Mouse (Mus musculus): ENCODE data around the gene Tns1.

Tns1 gene

GRCm38 (mm10) chr1:74059552-74059951 is 64.7 kb downstream of the Tns1 start:
- DNase-seq (ENCODE audit: low read depth, low spot score): no peak

GRCm38 (mm10) chr1:74058771-74059170 is 65.5 kb downstream of the Tns1 start:
- DNase-seq (ENCODE audit: low read depth, low spot score): no peak

DNA sequence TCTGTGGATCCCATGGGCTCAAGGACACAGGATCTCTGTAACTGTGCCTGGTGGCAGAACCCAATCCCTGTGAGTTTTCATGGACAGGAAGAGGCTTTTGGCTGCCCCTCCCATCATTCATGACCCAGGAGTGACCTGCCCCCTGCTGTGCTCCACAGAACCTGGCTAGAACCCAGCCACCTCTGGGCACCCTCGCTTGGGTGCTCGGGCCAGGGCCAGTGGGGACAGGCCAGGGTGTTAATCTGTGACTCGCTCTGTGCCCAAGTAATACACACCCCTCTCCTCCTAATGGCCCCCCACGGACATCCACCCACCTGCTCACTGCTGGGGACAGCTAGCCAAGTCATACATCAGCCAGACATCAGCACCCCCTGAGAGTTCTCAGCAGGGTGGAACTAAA is 65.9 kb downstream of the Tns1 start:
- DNase-seq (ENCODE audit: low read depth, low spot score): no peak

DNA sequence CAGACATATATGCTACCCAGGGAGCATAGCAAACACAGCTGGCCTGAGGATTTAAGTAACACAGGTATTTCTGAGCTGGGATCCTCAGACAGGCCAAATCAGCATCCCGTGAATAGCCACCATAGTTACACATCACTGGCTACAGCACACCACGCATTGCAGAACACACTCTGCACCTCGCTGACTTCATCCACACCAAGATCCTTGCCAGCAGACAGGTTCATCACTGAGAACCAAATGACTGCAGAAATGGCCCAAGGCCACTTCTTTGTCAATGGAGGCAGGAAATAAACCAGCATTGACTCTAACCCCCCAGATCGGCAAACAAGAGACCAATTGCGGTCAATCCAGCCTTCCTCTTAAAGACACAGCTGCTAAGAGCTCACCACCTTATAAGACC is 66.7 kb downstream of the Tns1 start:
- no peak for DNase-seq (ENCODE audit: low read depth, low spot score)

GRCm38 (mm10) chr1:74055552-74055951 is 68.7 kb downstream of the Tns1 start:
- DNase-seq (ENCODE audit: low read depth, low spot score): no peak

GRCm38 (mm10) chr1:74054471-74054870 is 69.8 kb downstream of the Tns1 start:
- DNase-seq (ENCODE audit: low read depth, low spot score): no peak

- DNase-seq (ENCODE audit: low read depth, low spot score): no peak
These were observed 70.2 kb downstream of the Tns1 start for GRCm38 (mm10) chr1:74054007-74054406.

- no peak for DNase-seq (ENCODE audit: low read depth, low spot score)
These were observed 71.2 kb downstream of the Tns1 start for GRCm38 (mm10) chr1:74053068-74053467.

DNA sequence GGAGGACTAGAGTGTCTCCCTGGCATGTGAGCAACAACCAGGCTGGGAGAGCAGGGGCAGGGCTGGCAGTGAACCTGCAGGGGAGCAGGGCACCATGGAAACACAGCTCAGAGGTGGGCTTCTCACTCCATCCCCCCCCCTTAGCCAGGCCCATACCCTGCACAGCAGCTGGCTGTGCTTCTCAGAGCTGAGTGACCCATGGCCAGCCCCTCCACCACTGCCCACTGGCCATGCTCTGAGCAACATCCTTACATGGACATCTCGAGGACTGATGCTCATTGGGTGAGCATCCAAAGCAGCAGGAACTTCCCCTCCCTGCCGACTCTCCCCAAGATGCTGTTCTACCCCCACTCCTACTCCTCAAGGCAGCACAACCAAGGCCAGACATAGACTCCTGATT is 72.9 kb downstream of the Tns1 start:
- no peak for DNase-seq (ENCODE audit: low read depth, low spot score)

GRCm38 (mm10) chr1:74049430-74049829 is 74.8 kb downstream of the Tns1 start:
- DNase-seq (ENCODE audit: low read depth, low spot score): no peak

DNA sequence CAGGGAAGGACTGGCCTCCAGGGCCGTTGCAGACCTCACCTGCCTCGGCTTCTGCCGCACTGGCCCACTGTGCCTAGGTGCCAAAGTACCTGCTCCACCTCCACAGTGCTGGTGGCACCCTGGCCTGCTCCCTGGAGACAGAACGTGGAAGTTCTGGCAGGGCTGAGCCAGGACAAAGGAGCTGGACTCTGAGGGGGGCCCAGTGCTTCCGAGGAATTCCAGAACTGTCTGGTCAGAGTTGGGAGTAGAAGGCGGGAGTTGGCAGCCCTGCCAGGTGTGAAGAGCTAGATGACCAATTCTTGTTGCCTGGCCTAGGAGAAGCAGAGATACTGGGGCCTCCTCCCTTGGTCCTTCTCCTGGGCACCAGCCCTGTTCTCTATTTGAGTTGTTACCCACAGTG is 76.5 kb downstream of the Tns1 start:
- no peak for DNase-seq (ENCODE audit: low read depth, low spot score)

DNA sequence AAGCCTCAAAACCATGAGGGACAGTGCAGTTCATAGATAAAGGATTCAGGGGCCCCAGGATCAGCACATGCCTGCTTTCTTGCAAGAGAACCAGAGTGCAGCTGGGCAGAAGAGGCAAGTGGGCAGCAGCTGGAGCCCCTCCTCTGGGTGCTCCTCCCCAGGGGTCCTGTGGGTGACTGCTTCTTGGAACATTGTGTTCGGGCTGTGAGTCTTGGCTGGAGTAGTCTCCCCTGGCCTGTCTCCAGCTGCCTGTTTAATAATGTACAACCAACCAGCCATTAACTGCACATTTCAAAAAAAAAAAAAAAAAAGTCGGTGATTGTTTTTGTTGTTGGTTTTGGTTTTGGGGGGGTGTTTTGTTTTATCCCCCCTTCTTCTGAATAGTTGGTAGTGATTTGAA is 76.9 kb downstream of the Tns1 start:
- no peak for DNase-seq (ENCODE audit: low read depth, low spot score)

DNA sequence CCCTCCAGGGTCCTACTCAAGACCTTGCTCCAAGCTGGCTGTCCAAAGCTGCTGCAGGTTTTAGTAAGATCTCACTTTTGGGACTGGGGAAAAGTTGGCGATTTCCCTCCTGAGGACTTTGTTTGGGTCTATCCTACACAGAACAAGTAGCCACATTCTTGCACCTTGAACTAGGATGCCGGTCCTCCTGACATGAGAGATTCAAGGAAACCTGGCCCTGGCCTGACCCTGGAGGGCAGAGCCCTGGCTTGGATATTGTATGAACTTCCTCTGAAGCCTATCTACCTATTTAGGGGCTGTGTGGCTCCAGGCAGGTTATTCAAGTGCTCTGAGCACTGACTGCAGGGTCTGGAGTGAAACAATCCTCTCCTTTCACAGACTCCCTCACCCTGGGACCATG is 79.2 kb downstream of the Tns1 start:
- DNase-seq (ENCODE audit: low read depth, low spot score): no peak

DNA sequence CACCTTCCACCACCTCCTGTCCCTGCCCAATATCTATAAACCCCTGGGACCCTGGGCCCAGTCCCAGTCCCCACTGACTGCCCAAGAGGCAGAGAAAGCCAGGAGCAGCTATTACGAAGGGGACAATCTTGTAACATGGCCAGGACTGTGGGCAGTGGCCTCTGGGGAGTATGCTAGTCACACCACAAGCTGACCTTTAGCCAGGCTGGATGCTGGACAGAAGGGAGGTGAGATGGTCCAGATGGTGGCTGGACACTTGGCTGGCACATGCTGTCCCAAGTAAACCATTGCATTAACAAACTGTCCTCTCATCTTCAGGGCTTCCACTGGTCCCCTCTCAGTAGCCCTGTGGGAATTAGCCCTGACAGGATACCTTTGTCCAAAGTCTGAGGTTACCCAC is 79.8 kb downstream of the Tns1 start:
- DNase-seq (ENCODE audit: low read depth, low spot score): no peak

- DNase-seq (ENCODE audit: low read depth, low spot score): no peak
These were observed 80.6 kb downstream of the Tns1 start for GRCm38 (mm10) chr1:74043584-74044105.

GRCm38 (mm10) chr1:74042711-74043467 is 81.4 kb downstream of the Tns1 start:
- DNase-seq (ENCODE audit: low read depth, low spot score): no peak

DNA sequence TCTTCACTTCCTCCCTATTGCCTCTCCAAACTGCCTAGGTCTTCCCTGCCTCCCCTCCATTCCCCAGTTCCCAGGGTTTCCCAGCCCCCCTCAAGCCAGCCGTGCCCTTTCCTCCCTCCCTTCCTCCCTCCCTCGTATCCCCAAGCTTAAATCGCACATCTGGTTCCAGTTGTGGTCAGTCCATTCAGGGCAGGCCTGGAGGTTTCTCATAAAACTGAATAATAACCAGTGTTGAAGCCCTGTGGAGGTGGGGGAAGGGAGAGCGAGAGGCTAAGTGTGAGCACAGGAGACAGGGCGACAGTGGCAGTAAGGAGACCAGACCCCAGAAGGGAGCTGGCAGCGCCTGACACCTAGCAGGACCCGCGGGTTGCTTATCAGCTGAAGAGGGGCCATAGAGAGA is 82.6 kb downstream of the Tns1 start:
- no peak for DNase-seq (ENCODE audit: low read depth, low spot score)

- no peak for DNase-seq (ENCODE audit: low read depth, low spot score)
These were observed 83.1 kb downstream of the Tns1 start for GRCm38 (mm10) chr1:74041178-74041577.

- no peak for DNase-seq (ENCODE audit: low read depth, low spot score)
These were observed 87.5 kb downstream of the Tns1 start for GRCm38 (mm10) chr1:74036560-74037390.

DNA sequence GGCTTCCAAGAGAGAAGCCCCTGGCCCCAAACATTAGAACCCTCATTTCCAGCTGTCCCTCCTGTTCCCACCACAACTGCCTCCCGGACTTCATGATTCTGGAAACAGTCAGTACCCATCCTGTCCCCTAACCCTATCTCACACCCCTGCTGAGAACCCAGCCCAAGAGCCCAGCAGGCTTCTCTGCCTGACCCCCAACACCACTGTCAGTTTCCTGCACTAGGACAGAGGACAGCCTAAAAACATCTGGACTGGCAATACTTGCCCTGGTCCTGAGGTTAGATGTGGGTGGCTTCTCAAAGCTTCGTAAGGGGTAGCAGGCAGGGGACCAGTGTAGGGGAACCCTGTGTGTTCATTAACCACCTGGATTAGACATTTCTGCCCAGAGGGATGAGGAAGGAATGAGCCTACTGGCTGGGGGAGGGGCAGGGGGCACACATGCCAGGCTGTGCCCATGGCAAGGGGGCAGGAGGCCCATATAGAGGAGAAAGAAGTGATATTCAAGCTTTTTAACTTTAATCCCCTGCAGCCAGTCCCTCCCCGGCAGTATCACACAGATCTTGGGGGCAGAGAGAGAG is 88.2 kb downstream of the Tns1 start:
- no peak for DNase-seq (ENCODE audit: low read depth, low spot score)

DNA sequence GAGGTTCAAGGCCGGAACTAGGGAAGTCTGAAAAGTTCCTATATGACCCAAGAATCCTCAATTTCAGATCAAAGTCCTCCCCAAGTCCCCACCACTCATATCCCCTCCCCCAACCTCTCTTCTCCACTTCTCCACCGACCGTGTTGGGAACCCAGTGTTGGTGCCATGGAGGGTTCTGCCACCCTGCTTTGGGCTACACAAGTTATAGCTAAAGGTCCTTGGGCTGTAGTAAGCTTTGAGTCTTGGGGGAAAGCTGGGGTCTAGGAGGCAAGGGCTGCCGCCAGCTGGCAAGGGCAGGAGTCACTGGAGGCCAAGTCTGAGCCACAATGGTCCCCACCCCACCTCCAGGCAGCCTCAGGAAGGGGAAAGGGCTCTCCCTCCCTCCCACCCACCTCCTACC is 88.8 kb downstream of the Tns1 start:
- no peak for DNase-seq (ENCODE audit: low read depth, low spot score)

- no peak for DNase-seq (ENCODE audit: low read depth, low spot score)
These were observed 89.5 kb downstream of the Tns1 start for GRCm38 (mm10) chr1:74034736-74035135.
